Mouse (Mus musculus) liver, adult 2 months (tissue): ENCODE results near the gene Ap2a2.

Experiments used
- CTCF ChIP-seq: fragments of 200-500 bp; IDR thresholded peaks from 2 replicates; pipeline ENCODE4 v1.5.1; 2011; ENCODE audit warnings: low read depth, low read length, control low read depth
- POLR2A ChIP-seq: fragments of 200-500 bp; IDR thresholded peaks from 2 replicates; pipeline ENCODE4 v1.6.1; 2011; ENCODE audit warnings: low read length, control low read depth; ENCODE audit not compliant: insufficient read depth; ENCODE audit errors: extremely low read depth

GRCm38 (mm10) chr7:141560471-141560870 is 1.5 kb upstream of the Ap2a2 start:
- no peak for TF ChIP-seq POLR2A
- TF ChIP-seq CTCF = no peak
